Mouse (Mus musculus) telencephalon, adult 2 months (tissue): Measurements from ENCODE around the gene Hoxc5.

Experiments used
- DNase-seq: peaks from one replicate; pipeline ENCODE4 v3.0.0-alpha.2; 2011; ENCODE audit warnings: low read depth, low spot score

The Hoxc5 gene

GRCm38 (mm10) chr15:103035548-103035881 is 68.3 kb downstream of the Hoxc5 start:
- no peak for DNase-seq

GRCm38 (mm10) chr15:103037579-103037978 is 70.3 kb downstream of the Hoxc5 start:
- no peak for DNase-seq

GRCm38 (mm10) chr15:103038701-103039480 is 71.6 kb downstream of the Hoxc5 start:
- DNase-seq = no peak

GRCm38 (mm10) chr15:103039609-103040008 is 72.4 kb downstream of the Hoxc5 start:
- DNase-seq = no peak

GRCm38 (mm10) chr15:103040601-103041000 is 73.4 kb downstream of the Hoxc5 start:
- no peak for DNase-seq

GRCm38 (mm10) chr15:103041613-103042012 is 74.4 kb downstream of the Hoxc5 start:
- no peak for DNase-seq

GRCm38 (mm10) chr15:103042209-103042608 is 75.0 kb downstream of the Hoxc5 start:
- DNase-seq = no peak

- no peak for DNase-seq
These were observed 84.4 kb downstream of the Hoxc5 start for GRCm38 (mm10) chr15:103051670-103052069.

- DNase-seq = no peak
These were observed 86.0 kb downstream of the Hoxc5 start for GRCm38 (mm10) chr15:103053210-103053609.

- no peak for DNase-seq
These were observed 89.2 kb downstream of the Hoxc5 start for GRCm38 (mm10) chr15:103056396-103056795.

- DNase-seq = no peak
These were observed 91.5 kb downstream of the Hoxc5 start for GRCm38 (mm10) chr15:103058715-103059114.

GRCm38 (mm10) chr15:103059393-103059992 is 92.2 kb downstream of the Hoxc5 start:
- no peak for DNase-seq

- DNase-seq = no peak
These were observed 92.7 kb downstream of the Hoxc5 start for GRCm38 (mm10) chr15:103060021-103060340.

GRCm38 (mm10) chr15:103060341-103061130 is 93.3 kb downstream of the Hoxc5 start:
- DNase-seq = no peak

- DNase-seq = no peak
These were observed 94.0 kb downstream of the Hoxc5 start for GRCm38 (mm10) chr15:103061131-103061825.

- DNase-seq = no peak
These were observed 94.7 kb downstream of the Hoxc5 start for GRCm38 (mm10) chr15:103061988-103062387.

GRCm38 (mm10) chr15:103065642-103066041 is 98.4 kb downstream of the Hoxc5 start:
- no peak for DNase-seq
